Comparison of ENCODE assay signal across 27 mouse cellular contexts in genomic region chr4:94446604-94447003, GRCm38 (mm10).
A peak's percentile ranks its signal among the peaks of the same experiment; 100 is the strongest.
DNase-seq lines count a peak whose midpoint lies in the region; ATAC-seq lines count a peak whose summit lies in the region.
"Had no signal": no experiment of that assay in that cellular context is flagged by ENCODE, and none has a peak within 500 bp of the region (broad histone marks: within the 10 kb centered on the region; RNA-seq: fewer than 3 reads in every experiment).

No protein-coding gene starts in this region.

- no peak overlapping the region for H3K27ac ChIP-seq in neural tube, embryonic 14.5 days (ENCODE audit: low read depth, low read length)
- H3K27ac ChIP-seq: forebrain, embryonic 13.5 days; hindbrain, embryonic 10.5 days; limb, embryonic 13.5 days; lung, embryonic 15.5 days; midbrain, embryonic 10.5 days; midbrain, embryonic 15.5 days had no signal

- 23% methylated on average over 4 of the region's 4 CpGs for WGBS in neural tube, embryonic 14.5 days

- H3K9me3 ChIP-seq in neural tube, embryonic 14.5 days (ENCODE audit: control insufficient read depth, low read length): no peaks in the 10 kb centered on the region
- H3K9me3 ChIP-seq: forebrain, embryonic 13.5 days; heart, embryonic 12.5 days; hindbrain, embryonic 10.5 days; limb, embryonic 13.5 days; lung, embryonic 15.5 days; midbrain, embryonic 10.5 days; midbrain, embryonic 15.5 days had no signal

- no peak overlapping the region for H3K9ac ChIP-seq in neural tube, embryonic 14.5 days (replicated peaks; ENCODE audit: low read depth, low read length)
- H3K9ac ChIP-seq: forebrain, embryonic 13.5 days; heart, embryonic 12.5 days; limb, embryonic 13.5 days; lung, embryonic 15.5 days; midbrain, embryonic 15.5 days had no signal

- H3K36me3 ChIP-seq in neural tube, embryonic 14.5 days (ENCODE audit: control insufficient read depth, insufficient read depth, low read length): no peaks in the 10 kb centered on the region
- H3K36me3 ChIP-seq: heart, embryonic 12.5 days; hindbrain, embryonic 10.5 days; limb, embryonic 13.5 days; lung, embryonic 15.5 days; midbrain, embryonic 10.5 days; midbrain, embryonic 15.5 days had no signal

- H3K4me1 ChIP-seq in neural tube, embryonic 14.5 days (ENCODE audit: control insufficient read depth, insufficient read depth, low read length): no peaks in the 10 kb centered on the region
- H3K4me1 ChIP-seq: forebrain, embryonic 13.5 days; heart, embryonic 12.5 days; hindbrain, embryonic 10.5 days; limb, embryonic 13.5 days; lung, embryonic 15.5 days; midbrain, embryonic 10.5 days; midbrain, embryonic 15.5 days had no signal

- intact Hi-C loops in heart, postnatal 36 days (cut with DNase I): no loop called here

- peak; percentile 65; the same call in 1 of the 2 replicates for ATAC-seq in neural tube, embryonic 14.5 days (ENCODE audit: low read depth)
- ATAC-seq: CD4-positive, CD25-positive, alpha-beta regulatory T cell, adult 4 months; forebrain, embryonic 13.5 days; hindbrain, embryonic 16.5 days; intestine, embryonic 16.5 days; midbrain, embryonic 15.5 days had no signal

- no peaks in the 10 kb centered on the region for H3K27me3 ChIP-seq in neural tube, embryonic 14.5 days (ENCODE audit: control insufficient read depth, insufficient read depth, low read length)
- H3K27me3 ChIP-seq: forebrain, embryonic 13.5 days; heart, embryonic 12.5 days; limb, embryonic 13.5 days; lung, embryonic 15.5 days; midbrain, embryonic 15.5 days had no signal

- no peak overlapping the region for H3K4me2 ChIP-seq in neural tube, embryonic 14.5 days (ENCODE audit: low read depth, low read length)
- H3K4me2 ChIP-seq: forebrain, embryonic 13.5 days; heart, embryonic 12.5 days; limb, embryonic 13.5 days; liver, embryonic 11.5 days; lung, embryonic 15.5 days; midbrain, embryonic 15.5 days had no signal

- DNase-seq in neural tube, embryonic 10.5 days (ENCODE audit: extremely low spot score, low spot score): no peak
- DNase-seq in adrenal gland, adult (ENCODE audit: inconsistent age in 2 of 2, low spot score in 1 of 2): peak; percentile 20 to 56
- DNase-seq in adrenal gland, postnatal 25 days: peak; percentile 40
- DNase-seq in heart, postnatal 36 days: no peak
- DNase-seq in kidney, adult 18-20 months: no peak
- no peak for DNase-seq in kidney, adult 9 months
- DNase-seq: cerebellum, adult 9-10 months; cerebellum, postnatal 36 days; gastrocnemius, postnatal 36 days; heart, adult 18-20 months; kidney, postnatal 14 days; right cerebral cortex, adult 18-20 months; spleen, adult 18-20 months; thymus, adult 2 months; thymus, postnatal 36 days had no signal

- H3K4me3 ChIP-seq in neural tube, embryonic 14.5 days (ENCODE audit: low read depth, low read length): no peak overlapping the region
- H3K4me3 ChIP-seq: forebrain, embryonic 13.5 days; heart, embryonic 12.5 days; hindbrain, embryonic 10.5 days; limb, embryonic 13.5 days; lung, embryonic 15.5 days; midbrain, embryonic 10.5 days; midbrain, embryonic 15.5 days had no signal

Comparison
In these comparisons a context has a peak if more than half of its experiments do, and no peak if none do; other contexts are left out.
1. DNase-seq: peak in adrenal gland, adult (2 of 2) and adrenal gland, postnatal 25 days (single experiment); none in neural tube, embryonic 10.5 days (single experiment), heart, postnatal 36 days (0 of 2), kidney, adult 18-20 months (single experiment) and kidney, adult 9 months (single experiment).